In the genomic region with DNA sequence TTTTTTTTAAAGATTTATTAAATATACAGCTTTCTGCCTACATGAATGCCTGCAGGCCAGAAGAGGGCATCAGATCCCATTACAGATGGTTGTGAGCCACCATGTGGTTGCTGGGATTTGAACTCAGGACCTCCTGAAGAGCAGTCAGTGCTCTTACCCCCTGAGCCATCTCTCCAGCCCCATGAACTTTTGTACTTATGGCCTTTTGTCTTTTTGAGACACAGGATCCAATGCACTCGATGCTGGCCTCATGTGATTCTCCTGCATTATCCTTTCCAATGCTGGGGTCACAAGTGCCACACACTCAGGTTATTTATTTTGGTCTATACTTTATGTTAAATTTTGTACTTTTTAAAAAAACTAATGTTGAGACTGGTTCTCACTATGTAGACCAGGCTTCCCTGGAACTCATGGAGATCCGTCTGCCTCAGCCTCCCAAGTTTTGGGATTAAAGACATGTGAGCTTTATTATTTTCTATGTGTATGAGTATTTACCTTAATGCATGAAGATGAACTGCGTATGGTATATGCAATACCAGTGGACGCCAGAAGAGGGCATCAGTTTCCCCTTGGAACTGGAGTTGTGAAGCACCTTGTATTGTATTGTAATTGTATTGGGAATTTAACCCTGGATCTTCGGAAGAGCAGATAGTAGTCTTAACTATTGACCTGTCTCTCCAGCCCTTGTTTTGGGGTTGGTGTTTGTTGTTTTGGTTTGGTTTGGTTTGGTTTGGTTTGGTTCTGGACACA, we compare ENCODE assay signal across 8 mouse cellular contexts. TPM values are rescaled to one million over a fixed set of nuclear protein-coding genes. Genes with fewer than 3 reads are reported as not detected.
DNase-seq lines count a peak whose midpoint lies in the region; ATAC-seq and TF ChIP-seq lines count a peak whose summit lies in the region.
"Had no signal": no experiment of that assay in that cellular context is flagged by ENCODE, and none has a peak within 500 bp of the region (broad histone marks: within the 10 kb centered on the region; RNA-seq: fewer than 3 reads in every experiment).

No protein-coding gene starts in this region.

- no peak overlapping the region for H3K27ac ChIP-seq in kidney, postnatal 0 days
- H3K27ac ChIP-seq in kidney, embryonic 15.5 days = no peak overlapping the region
- no peak overlapping the region for H3K27ac ChIP-seq in CH12.LX (ENCODE audit: insufficient read depth, low read depth)
- H3K27ac ChIP-seq: limb, embryonic 15.5 days had no signal

- H3K9me3 ChIP-seq in kidney, postnatal 0 days (replicated peaks; ENCODE audit: low read length) = no peaks in the 10 kb centered on the region
- no peaks in the 10 kb centered on the region for H3K9me3 ChIP-seq in kidney, embryonic 15.5 days (replicated peaks)
- H3K9me3 ChIP-seq in CH12.LX (replicated peaks; ENCODE audit: low read length) = no peaks in the 10 kb centered on the region
- H3K9me3 ChIP-seq: limb, embryonic 15.5 days had no signal

- peak; percentile 83 for TF ChIP-seq CTCF in kidney, postnatal 0 days (IDR thresholded peaks at IDR 0.05; ENCODE audit: low read depth)
- peak; percentile 66 to 84 for TF ChIP-seq CTCF in CH12.LX (conservative IDR thresholded peaks at IDR 0.05 in 1 of 2, IDR thresholded peaks at IDR 0.05 in 1 of 2; ENCODE audit: low read depth in 2 of 2, low read length in 2 of 2)

- peak; percentile 23 for TF ChIP-seq RAD21 in CH12.LX (IDR thresholded peaks at IDR 0.05; ENCODE audit: low read depth, low read length)

- H3K9ac ChIP-seq in kidney, postnatal 0 days (ENCODE audit: low read depth, low read length) = no peak overlapping the region
- H3K9ac ChIP-seq in kidney, embryonic 15.5 days = no peak overlapping the region
- H3K9ac ChIP-seq in CH12.LX (ENCODE audit: insufficient read depth, low read depth) = no peak overlapping the region
- H3K9ac ChIP-seq: limb, embryonic 15.5 days had no signal

- no peak overlapping the region for H3K4me2 ChIP-seq in kidney, postnatal 0 days (ENCODE audit: low read length)
- no peak overlapping the region for H3K4me2 ChIP-seq in kidney, embryonic 15.5 days
- H3K4me2 ChIP-seq in CH12.LX (ENCODE audit: insufficient read depth, low read depth, poor library complexity, severe bottlenecking) = no peak overlapping the region
- H3K4me2 ChIP-seq: limb, embryonic 15.5 days had no signal

- H3K4me3 ChIP-seq in kidney, postnatal 0 days (replicated peaks; ENCODE audit: low read depth, low read length) = no peak overlapping the region
- H3K4me3 ChIP-seq in kidney, embryonic 15.5 days (replicated peaks) = no peak overlapping the region
- H3K4me3 ChIP-seq in CH12.LX (replicated peaks in 1 of 3; ENCODE audit: low read depth in 2 of 3, low read length in 2 of 3, poor library complexity in 1 of 3) = no peak overlapping the region
- H3K4me3 ChIP-seq: limb, embryonic 15.5 days had no signal

- no peaks in the 10 kb centered on the region for H3K27me3 ChIP-seq in kidney, postnatal 0 days (ENCODE audit: insufficient read depth, low read length)
- H3K27me3 ChIP-seq in kidney, embryonic 15.5 days = no peaks in the 10 kb centered on the region
- H3K27me3 ChIP-seq in CH12.LX (replicated peaks) = no peaks in the 10 kb centered on the region
- H3K27me3 ChIP-seq: limb, embryonic 15.5 days had no signal

- TF ChIP-seq EP300 in CH12.LX (IDR thresholded peaks at IDR 0.05; ENCODE audit: low read length) = no peak

- H3K4me1 ChIP-seq in kidney, postnatal 0 days (replicated peaks; ENCODE audit: insufficient read depth, low read length) = no peaks in the 10 kb centered on the region
- H3K4me1 ChIP-seq in kidney, embryonic 15.5 days = no peaks in the 10 kb centered on the region
- peaks cover 0 to 2% of the 10 kb centered on the region in 2 experiments; a peak in 1 of 4 replicates for H3K4me1 ChIP-seq in CH12.LX (ENCODE audit: control insufficient read depth in 1 of 2, insufficient read depth in 2 of 2)
- H3K4me1 ChIP-seq: limb, embryonic 15.5 days had no signal

- DNase-seq in kidney, postnatal 0 days (ENCODE audit: low spot score) = peak; percentile 61
- DNase-seq in CH12.LX (ENCODE audit: extremely low read depth) (no peak), R1 (ENCODE audit: low read depth, low spot score) (peak; percentile 82)
- peak; percentile 66 for DNase-seq in lung, postnatal 10 days
- DNase-seq in thymus, postnatal 4 days = peak; percentile 81

- in situ Hi-C loops in CH12.LX (cut with MboI; ENCODE audit: low pct_ligation_motif_present, low pct_unique_long_range_greater_than_20kb, low sequenced_read_pairs) = no loop called here

- no peak for ATAC-seq in kidney, postnatal 0 days (replicated peaks; ENCODE audit: low FRiP score, low read depth)
- ATAC-seq in kidney, embryonic 15.5 days (replicated peaks; ENCODE audit: low FRiP score) = no peak
- 0 out of 2 replicates have a peak, but pooled peaks have one; percentile 56 for ATAC-seq in erythroblast, adult 5-6 weeks (replicated peaks; ENCODE audit: low FRiP score, poor library complexity, severe bottlenecking)

- TF ChIP-seq POLR2A in CH12.LX (IDR thresholded peaks at IDR 0.05; ENCODE audit: low read depth, low read length) = no peak

- 32% methylated on average over 5 of the region's 5 CpGs for WGBS in kidney, postnatal 0 days
- 39% methylated on average over 5 of the region's 5 CpGs for WGBS in kidney, embryonic 15.5 days

- no peaks in the 10 kb centered on the region for H3K79me2 ChIP-seq in CH12.LX (replicated peaks; ENCODE audit: control insufficient read depth, extremely low read depth, insufficient read depth, poor library complexity, severe bottlenecking)

- dilution Hi-C loops in CH12.LX (cut with MboI; ENCODE audit: extremely low pct_ligation_motif_present, extremely low pct_unique_long_range_greater_than_20kb, low sequenced_read_pairs) = no loop called here

- peaks cover 30% of the 10 kb centered on the region for H3K36me3 ChIP-seq in kidney, postnatal 0 days (ENCODE audit: insufficient read depth, low read length)
- peaks cover 84% of the 10 kb centered on the region for H3K36me3 ChIP-seq in kidney, embryonic 15.5 days
- peaks cover 71 to 94% of the 10 kb centered on the region in 2 experiments for H3K36me3 ChIP-seq in CH12.LX (replicated peaks in 1 of 2; ENCODE audit: control insufficient read depth in 1 of 2, insufficient read depth in 1 of 2, low read length in 1 of 2)

TF ChIP-seq in CH12.LX, 34 proteins besides CTCF, POLR2A, EP300 and RAD21:
- TF ChIP-seq BHLHE40 (IDR thresholded peaks at IDR 0.05; ENCODE audit: low read depth, low read length) (no peak), TBP (conservative IDR thresholded peaks at IDR 0.05; ENCODE audit: low read depth, low read length) (0 out of 2 replicates have a peak, but pooled peaks have one; percentile 55), ETS1 (conservative IDR thresholded peaks at IDR 0.05; ENCODE audit: low read depth, low read length) (no peak), SMC3 (IDR thresholded peaks at IDR 0.05; ENCODE audit: low read depth, low read length) (peak; percentile 46)

RNA-seq across cellular contexts. Expression of gene Dact3, which starts 15.0 kb away (rescaled TPM):
- polyA plus RNA-seq in kidney, postnatal 0 days (2015; fragmentation: Nextera tagmentation; extraction: Ambion mirVana) = 3.7 and 4.3 TPM in 2 replicates
- polyA plus RNA-seq in kidney, embryonic 15.5 days (2015; fragmentation: Nextera tagmentation; extraction: Ambion mirVana) = 2.6 TPM in 2 replicates
- total RNA-seq in CH12.LX (2012; rRNA removed) = 2.9 and 3.5 TPM in 2 replicates
- 4.0 and 5.1 TPM in 2 replicates for total RNA-seq in CH12.LX (2014; rRNA removed)
- 9.2 and 12.0 TPM in 2 replicates for polyA plus RNA-seq in CH12.LX (2012; ENCODE audit: insufficient read length, low read depth)
- total RNA-seq in erythroblast, adult 5-6 weeks (2015; ENCODE audit: low replicate concordance) = not detected in 2 replicates
- not detected in 2 replicates for total RNA-seq in erythroblast, adult 5-6 weeks (2017; ENCODE audit: low replicate concordance)

RNA-seq across cellular contexts. Expression of gene Prkd2, which starts 17.4 kb away (rescaled TPM):
- polyA plus RNA-seq in kidney, postnatal 0 days (2015; fragmentation: Nextera tagmentation; extraction: Ambion mirVana) = 12.8 and 15.1 TPM in 2 replicates
- 14.6 and 17.7 TPM in 2 replicates for polyA plus RNA-seq in kidney, embryonic 15.5 days (2015; fragmentation: Nextera tagmentation; extraction: Ambion mirVana)
- total RNA-seq in CH12.LX (2012; rRNA removed) (18.0 and 18.7 TPM in 2 replicates), CH12.LX (2014; rRNA removed) (8.6 and 9.8 TPM in 2 replicates)
- 32.2 and 39.0 TPM in 2 replicates for polyA plus RNA-seq in CH12.LX (2012; ENCODE audit: insufficient read length, low read depth)
- 4.6 and 18.8 TPM in 2 replicates for total RNA-seq in erythroblast, adult 5-6 weeks (2015; ENCODE audit: low replicate concordance)
- total RNA-seq in erythroblast, adult 5-6 weeks (2017; ENCODE audit: low replicate concordance) = 2.5 and 5.1 TPM in 2 replicates

RNA-seq across cellular contexts. Expression of gene Gng8, which starts 31.5 kb away (rescaled TPM):
- 7.3 and 8.9 TPM in 2 replicates for polyA plus RNA-seq in kidney, postnatal 0 days (2015; fragmentation: Nextera tagmentation; extraction: Ambion mirVana)
- 6.8 and 7.8 TPM in 2 replicates for polyA plus RNA-seq in kidney, embryonic 15.5 days (2015; fragmentation: Nextera tagmentation; extraction: Ambion mirVana)
- 0.25 TPM in 1 of 2 replicates, not detected in the other for total RNA-seq in CH12.LX (2012; rRNA removed)
- not detected in 2 replicates for total RNA-seq in CH12.LX (2014; rRNA removed)
- polyA plus RNA-seq in CH12.LX (2012; ENCODE audit: insufficient read length, low read depth) = 2.4 and 2.5 TPM in 2 replicates
- total RNA-seq in erythroblast, adult 5-6 weeks (2015; ENCODE audit: low replicate concordance) = not detected in 2 replicates
- not detected in 2 replicates for total RNA-seq in erythroblast, adult 5-6 weeks (2017; ENCODE audit: low replicate concordance)

RNA-seq across cellular contexts. Expression of gene Fkrp, which starts 43.5 kb away (rescaled TPM):
- 31.0 and 32.0 TPM in 2 replicates for polyA plus RNA-seq in kidney, postnatal 0 days (2015; fragmentation: Nextera tagmentation; extraction: Ambion mirVana)
- polyA plus RNA-seq in kidney, embryonic 15.5 days (2015; fragmentation: Nextera tagmentation; extraction: Ambion mirVana) = 32.0 and 34.1 TPM in 2 replicates
- total RNA-seq in CH12.LX (2012; rRNA removed) (19.6 and 20.3 TPM in 2 replicates), CH12.LX (2014; rRNA removed) (13.0 and 16.5 TPM in 2 replicates)
- polyA plus RNA-seq in CH12.LX (2012; ENCODE audit: insufficient read length, low read depth) = 19.6 and 23.4 TPM in 2 replicates
- total RNA-seq in erythroblast, adult 5-6 weeks (2015; ENCODE audit: low replicate concordance) = 2.5 and 4.2 TPM in 2 replicates
- total RNA-seq in erythroblast, adult 5-6 weeks (2017; ENCODE audit: low replicate concordance) = 3.1 and 8.0 TPM in 2 replicates

RNA-seq across cellular contexts. Expression of gene Strn4, which starts 44.4 kb away (rescaled TPM):
- polyA plus RNA-seq in kidney, postnatal 0 days (2015; fragmentation: Nextera tagmentation; extraction: Ambion mirVana) = 65.4 and 71.2 TPM in 2 replicates
- 91.5 and 99.8 TPM in 2 replicates for polyA plus RNA-seq in kidney, embryonic 15.5 days (2015; fragmentation: Nextera tagmentation; extraction: Ambion mirVana)
- total RNA-seq in CH12.LX (2012; rRNA removed) = 57.4 and 63.5 TPM in 2 replicates
- 41.7 and 46.0 TPM in 2 replicates for total RNA-seq in CH12.LX (2014; rRNA removed)
- 69.7 and 74.5 TPM in 2 replicates for polyA plus RNA-seq in CH12.LX (2012; ENCODE audit: insufficient read length, low read depth)
- 21.5 and 22.4 TPM in 2 replicates for total RNA-seq in erythroblast, adult 5-6 weeks (2015; ENCODE audit: low replicate concordance)
- total RNA-seq in erythroblast, adult 5-6 weeks (2017; ENCODE audit: low replicate concordance) = 34.3 and 69.7 TPM in 2 replicates
